Mouse (Mus musculus) lung, embryonic 14.5 days (tissue): ENCODE data around the gene Icam1. TPM values are rescaled to one million over a fixed set of nuclear protein-coding genes. Genes with fewer than 3 reads are reported as not detected.
A peak's percentile ranks its signal among the peaks of the same experiment; 100 is the strongest.

ENCODE experiments used
- ATAC-seq: fragments of 200-750 bp; cut with Nextera tagmentation; 2 replicates; pipeline ENCODE4 v1.8.0; 2017; ENCODE audit warnings: mild to moderate bottlenecking, moderate TSS enrichment, moderate library complexity; ENCODE audit not compliant: insufficient read depth
- DNase-seq: peaks from one replicate; pipeline ENCODE4 v3.0.0-alpha.2; 2015
- H3K27ac ChIP-seq: fragments of 300-500 bp; sonication (generic); 2 replicates; pipeline ENCODE4 v1.5.1; 2014; ENCODE audit warnings: low read depth, mild to moderate bottlenecking, moderate library complexity
- H3K27me3 ChIP-seq: fragments of 300-500 bp; sonication (generic); 2 replicates; pipeline ENCODE4 v1.6.1; 2014; ENCODE audit warnings: low read length, control low read depth; ENCODE audit not compliant: insufficient read depth
- H3K36me3 ChIP-seq: fragments of 300-500 bp; sonication (generic); 2 replicates; pipeline ENCODE4 v1.6.1; 2014; ENCODE audit warnings: control low read depth; ENCODE audit not compliant: insufficient read depth
- H3K4me1 ChIP-seq: fragments of 300-500 bp; sonication (generic); 2 replicates; pipeline ENCODE4 v1.6.1; 2014; ENCODE audit warnings: antibody characterized with exemption, control low read depth; ENCODE audit not compliant: insufficient read depth
- H3K4me2 ChIP-seq: fragments of 300-500 bp; sonication (generic); 2 replicates; pipeline ENCODE4 v1.6.1; 2014; ENCODE audit warnings: mild to moderate bottlenecking
- H3K4me3 ChIP-seq: fragments of 300-500 bp; sonication (generic); 2 replicates; pipeline ENCODE4 v1.5.1; 2014; ENCODE audit warnings: low read depth, low read length
- H3K9ac ChIP-seq: fragments of 300-500 bp; sonication (generic); 2 replicates; pipeline ENCODE4 v1.6.1; 2014
- H3K9me3 ChIP-seq: fragments of 300-500 bp; sonication (generic); 2 replicates; pipeline ENCODE4 v1.6.1; 2016; ENCODE audit warnings: low read depth, low read length, control low read depth
- CTCF ChIP-seq: IDR thresholded peaks from 2 replicates; pipeline ENCODE4 v1.5.1; 2016; ENCODE audit warnings: antibody characterized with exemption, low read depth
- WGBS: fragments of 180-500 bp; shearing (Covaris S2); extraction: QIAGEN DNeasy Blood & Tissue Kit; methylation state at CpG from one replicate; pipeline ENCODE4 v1.1.7; 2014; 5-methylcytosine and 5-hydroxymethylcytosine counted together
- polyA plus RNA-seq: library from polyadenylated mRNA; unstranded; fragments of >200 nt; fragmentation: Nextera tagmentation; extraction: Ambion mirVana; gene quantifications from 2 replicates; pipeline ENCODE4 v1.2.1, GENCODE M21; 2014

Icam1 gene
- polyA plus RNA-seq = 33.6 and 41.5 TPM in 2 replicates

DNA sequence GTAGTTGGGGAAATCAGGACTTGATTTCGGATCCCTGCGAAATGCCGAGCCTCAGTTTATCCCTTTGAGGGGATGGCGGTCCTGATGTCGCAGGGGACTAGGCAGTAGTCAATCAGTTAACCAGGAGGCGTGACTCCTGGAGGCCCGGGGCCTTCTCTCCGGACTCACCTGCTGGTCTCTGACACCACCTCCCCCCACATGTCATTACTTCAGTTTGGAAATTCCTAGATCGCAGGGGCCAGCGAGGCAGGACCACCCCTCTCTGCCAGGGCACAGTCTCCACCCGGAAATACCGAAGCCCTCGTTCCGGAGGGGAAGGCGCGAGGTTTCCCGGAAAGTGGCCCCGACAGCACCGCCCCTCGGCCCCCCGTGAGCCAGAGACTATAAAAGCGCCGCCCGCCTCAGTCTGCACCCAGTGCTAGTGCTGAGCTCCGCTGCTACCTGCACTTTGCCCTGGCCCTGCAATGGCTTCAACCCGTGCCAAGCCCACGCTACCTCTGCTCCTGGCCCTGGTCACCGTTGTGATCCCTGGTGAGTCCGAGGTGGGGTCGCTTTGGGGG lies at the start of gene Icam1:
TSS of gene Icam1 (plus strand) at position 415 of the 560 bp plus-strand sequence.
- under 1% methylated on average over 30 of the region's 30 CpGs for WGBS
- ATAC-seq (peak; percentile 48), DNase-seq (peak; percentile 69)
- Histone ChIP-seq H3K9ac (peak within 1 kb of the TSS; percentile 42), H3K36me3 (0 out of 2 replicates have a peak, but pooled peaks cover 4% of the 10 kb centered on the region), H3K4me2 (peak within 1 kb of the TSS; percentile 72), H3K27me3 (peaks cover 35% of the 10 kb centered on the region), H3K9me3 (no peaks in the 10 kb centered on the region), H3K27ac (peak within 1 kb of the TSS; percentile 36), H3K4me3 (peak within 1 kb of the TSS; percentile 42), H3K4me1 (peaks cover 3% of the 10 kb centered on the region; the same call in 1 of the 2 replicates)
- no peak for TF ChIP-seq CTCF

DNA sequence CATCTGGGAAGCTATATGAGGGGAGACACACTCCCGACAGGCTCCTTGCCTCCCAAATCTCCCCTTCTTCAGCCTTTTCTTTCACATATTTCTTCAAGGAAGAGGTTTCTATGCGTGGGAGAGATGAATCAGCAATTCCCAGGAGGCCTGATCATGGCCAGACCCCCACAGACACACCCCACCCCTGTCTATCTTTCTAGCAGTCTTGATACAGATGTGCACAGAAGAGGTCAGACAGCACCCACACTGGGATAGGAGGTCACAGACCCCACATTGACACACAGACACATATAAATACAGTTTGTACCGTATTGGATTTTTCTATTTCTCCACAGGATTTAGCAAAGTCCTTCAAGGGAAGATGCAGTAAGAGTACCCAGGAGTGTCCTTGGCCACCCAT lies 49.8 kb upstream of the Icam1 start:
- no peaks in the 10 kb centered on the region for H3K4me1 ChIP-seq
- H3K27ac ChIP-seq = no peak overlapping the region
- no peak overlapping the region for H3K4me2 ChIP-seq
- no peaks in the 10 kb centered on the region for H3K27me3 ChIP-seq
- peaks cover 68% of the 10 kb centered on the region for H3K36me3 ChIP-seq
- TF ChIP-seq CTCF = no peak
- ATAC-seq (no peak), DNase-seq (no peak)
- WGBS = 83% methylated on average over 3 of the region's 3 CpGs
- H3K4me3 ChIP-seq = no peak overlapping the region
- H3K9ac ChIP-seq = no peak overlapping the region
- H3K9me3 ChIP-seq = no peaks in the 10 kb centered on the region

GRCm38 (mm10) chr9:20966747-20967146 lies 49.0 kb upstream of the Icam1 start:
- Histone ChIP-seq H3K27ac (no peak overlapping the region), H3K36me3 (peaks cover 73% of the 10 kb centered on the region), H3K9ac (no peak overlapping the region), H3K27me3 (no peaks in the 10 kb centered on the region), H3K9me3 (no peaks in the 10 kb centered on the region), H3K4me3 (no peak overlapping the region), H3K4me1 (peaks cover 4% of the 10 kb centered on the region; the same call in 1 of the 2 replicates), H3K4me2 (no peak overlapping the region)
- no peak for TF ChIP-seq CTCF
- DNase-seq (no peak), ATAC-seq (no peak)
- 83% methylated on average over 5 of the region's 5 CpGs for WGBS

GRCm38 (mm10) chr9:20971751-20972140 lies 44.0 kb upstream of the Icam1 start:
- H3K4me3 ChIP-seq = peak overlapping the region; percentile 95
- WGBS = 30% methylated on average over 7 of the region's 7 CpGs
- H3K9ac ChIP-seq = peak overlapping the region; percentile 50
- peaks cover 31% of the 10 kb centered on the region for H3K4me1 ChIP-seq
- TF ChIP-seq CTCF = peak; percentile 23; the same call in 1 of the 2 replicates
- H3K27me3 ChIP-seq = no peaks in the 10 kb centered on the region
- DNase-seq (peak; percentile 85), ATAC-seq (peak; percentile 58)
- peak overlapping the region; percentile 88 for H3K4me2 ChIP-seq
- peaks cover 41% of the 10 kb centered on the region for H3K36me3 ChIP-seq
- H3K27ac ChIP-seq = peak overlapping the region; percentile 94
- no peaks in the 10 kb centered on the region for H3K9me3 ChIP-seq

GRCm38 (mm10) chr9:20972141-20972992 lies 43.4 kb upstream of the Icam1 start:
- Histone ChIP-seq H3K9me3 (no peaks in the 10 kb centered on the region), H3K36me3 (peaks cover 35% of the 10 kb centered on the region), H3K4me1 (peaks cover 33% of the 10 kb centered on the region), H3K27me3 (no peaks in the 10 kb centered on the region), H3K9ac (peak overlapping the region; percentile 50), H3K27ac (peak overlapping the region; percentile 94), H3K4me3 (peak overlapping the region; percentile 95), H3K4me2 (peak overlapping the region; percentile 88)
- ATAC-seq = peak; percentile 44
- DNase-seq = peak; percentile 81
- WGBS = 14% methylated on average over 28 of the region's 28 CpGs
- no peak for TF ChIP-seq CTCF

DNA sequence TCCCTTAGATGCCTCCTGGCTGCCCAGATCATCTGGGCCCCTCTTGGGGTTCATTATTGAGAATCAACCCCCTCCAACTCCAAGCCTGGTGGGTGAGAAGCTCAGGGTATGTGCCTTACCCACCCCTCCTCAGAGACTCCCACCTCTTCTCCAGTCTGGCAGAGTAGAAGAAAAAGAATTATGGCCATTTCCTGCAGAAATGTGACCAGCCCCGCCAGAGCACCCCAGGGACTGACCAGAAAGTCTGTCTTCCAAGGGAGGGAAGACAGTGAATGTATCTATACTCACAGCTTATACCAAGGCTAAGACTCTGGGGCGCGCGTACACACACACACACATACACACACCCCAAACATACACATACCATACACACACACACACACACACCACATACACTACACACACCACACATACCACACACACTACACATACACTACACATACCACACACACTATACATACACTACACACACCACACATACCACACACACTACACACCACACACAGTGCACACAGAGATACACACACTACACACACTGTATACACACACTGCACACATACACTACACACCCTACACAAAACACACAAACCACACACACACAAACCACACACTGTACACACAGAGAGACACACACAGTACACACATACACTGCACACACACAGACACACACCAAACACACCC lies 42.6 kb upstream of the Icam1 start:
- no peak for DNase-seq
- peak overlapping the region; percentile 94 for H3K27ac ChIP-seq
- H3K4me2 ChIP-seq = peak overlapping the region; percentile 88
- H3K9ac ChIP-seq = peak overlapping the region; percentile 50; the same call in 1 of the 2 replicates
- TF ChIP-seq CTCF = no peak
- peak overlapping the region; percentile 95 for H3K4me3 ChIP-seq
- peaks cover 33% of the 10 kb centered on the region for H3K4me1 ChIP-seq
- 74% methylated on average over 4 of the region's 4 CpGs for WGBS
- H3K36me3 ChIP-seq = peaks cover 27% of the 10 kb centered on the region
- ATAC-seq = no peak
- no peaks in the 10 kb centered on the region for H3K9me3 ChIP-seq
- no peaks in the 10 kb centered on the region for H3K27me3 ChIP-seq
